Mouse (Mus musculus): ENCODE measurements around the gene Txnip.

GRCm38 (mm10) chr3:96593790-96594560 lies 36.2 kb downstream of the Txnip start, which contains the start of gene Polr3gl:
- TF ChIP-seq POLR2A (IDR thresholded peaks at IDR 0.05; ENCODE audit: control insufficient read depth, extremely low read depth, insufficient read depth, low read length, poor library complexity) (peak; percentile 63; the same call in 1 of the 2 replicates), CTCF (IDR thresholded peaks at IDR 0.05; ENCODE audit: borderline replicate concordance, control insufficient read depth, extremely low read depth, insufficient read depth, low read length, poor library complexity) (0 out of 2 replicates have a peak, but pooled peaks have one; percentile 49)
